Mouse (Mus musculus): ENCODE measurements around the gene Dock7.

DNA sequence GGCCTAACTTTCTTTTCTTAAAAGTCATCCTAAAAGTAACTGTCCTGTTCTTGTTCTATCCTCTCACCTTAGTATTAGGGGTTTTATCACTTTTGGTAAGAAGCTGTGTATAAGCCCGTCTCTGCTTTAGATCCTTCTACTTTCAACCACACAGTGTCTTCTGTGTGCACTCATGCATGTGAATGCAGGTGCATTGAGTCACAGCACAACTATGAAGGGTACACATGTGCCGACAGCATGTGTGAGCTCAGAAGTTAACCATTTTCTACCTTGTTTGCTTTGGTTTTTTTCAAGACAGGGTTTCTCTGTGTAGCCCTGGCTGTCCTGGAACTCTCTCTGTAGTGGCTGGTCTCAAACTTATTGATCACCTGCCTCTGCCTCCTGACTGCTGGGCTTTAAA is 114.4 kb downstream of the Dock7 start:
- TF ChIP-seq POLR2A (IDR thresholded peaks at IDR 0.05; ENCODE audit: borderline replicate concordance, insufficient read depth, low read length) (no peak), CTCF (IDR thresholded peaks at IDR 0.05; ENCODE audit: borderline replicate concordance, insufficient read depth, low read depth, low read length) (no peak)
